Mouse (Mus musculus): ENCODE measurements at regions not wholly inside any gene's neighbourhood (a gene's known extent, or its start where the extent isn't known, plus 50 kb on each side); places are given as distances from the start of the nearest gene placed in this dataset.
A peak's percentile ranks its signal among the peaks of the same experiment; 100 is the strongest.

DNA sequence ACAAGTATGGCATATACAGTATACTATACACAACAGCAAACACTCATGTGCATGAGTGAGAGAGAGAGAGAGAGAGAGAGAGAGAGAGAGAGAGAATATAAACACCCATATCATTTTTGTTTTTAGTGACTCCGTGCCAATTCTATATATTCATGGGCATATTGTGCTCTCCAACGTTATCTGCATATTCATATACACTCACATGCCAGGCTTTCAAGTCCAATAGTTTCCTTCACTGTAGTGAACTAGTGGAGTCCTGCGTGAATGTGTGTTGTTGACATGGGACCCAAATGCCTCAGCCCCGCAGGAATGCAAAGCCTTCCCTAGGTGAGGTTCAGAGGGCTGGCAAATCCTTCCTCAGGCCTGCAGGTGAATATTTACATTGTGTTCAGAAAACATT lies 53.4 kb upstream of the Nab1 start:
- DNase-seq (ENCODE audit: low read depth), result no peak

DNA sequence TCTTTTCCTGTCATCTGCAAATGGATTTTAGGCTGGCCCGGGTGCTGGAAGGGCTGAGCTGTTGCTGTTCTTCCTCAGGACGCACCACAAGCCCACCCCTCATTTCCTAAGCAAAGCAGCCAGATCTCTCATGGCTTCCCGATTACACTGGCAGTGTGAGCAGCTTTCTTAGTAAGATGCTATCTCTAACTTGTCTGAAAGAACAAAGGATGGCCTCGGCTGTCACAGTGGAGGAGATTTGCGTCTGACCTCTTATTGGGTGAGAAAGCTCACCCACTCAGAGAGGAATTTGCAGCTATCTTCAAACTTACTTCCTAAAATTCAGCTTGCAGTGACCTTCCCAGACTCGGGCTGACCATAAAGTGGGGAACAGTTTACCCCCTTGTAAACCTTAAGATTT lies 64.7 kb upstream of the Nemp2 start:
- no peak for DNase-seq (ENCODE audit: low read depth)

DNA sequence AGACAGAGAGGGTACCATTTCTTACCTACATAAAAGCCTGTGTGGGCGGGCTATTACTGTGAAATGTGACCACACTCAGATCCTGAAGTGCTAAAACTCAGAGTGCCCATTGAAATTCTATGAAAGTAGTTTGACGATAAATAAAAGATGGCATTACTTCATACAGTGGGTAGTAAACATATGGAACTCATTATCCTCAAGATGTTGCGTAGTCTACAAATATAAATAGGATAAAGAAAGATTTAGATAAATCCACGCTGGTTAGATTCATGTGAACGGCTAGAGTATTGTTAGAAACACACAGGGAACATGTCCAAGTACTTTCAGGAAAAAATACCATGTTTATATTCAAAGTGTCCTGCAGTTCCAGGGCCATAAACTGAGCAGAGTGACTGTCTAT lies 58.8 kb upstream of the Nemp2 start:
- no peak for DNase-seq (ENCODE audit: low read depth)

GRCm38 (mm10) chr1:52578298-52579056 lies 52.0 kb upstream of the Nemp2 start:
- DNase-seq (ENCODE audit: low read depth), result peak; percentile 66

DNA sequence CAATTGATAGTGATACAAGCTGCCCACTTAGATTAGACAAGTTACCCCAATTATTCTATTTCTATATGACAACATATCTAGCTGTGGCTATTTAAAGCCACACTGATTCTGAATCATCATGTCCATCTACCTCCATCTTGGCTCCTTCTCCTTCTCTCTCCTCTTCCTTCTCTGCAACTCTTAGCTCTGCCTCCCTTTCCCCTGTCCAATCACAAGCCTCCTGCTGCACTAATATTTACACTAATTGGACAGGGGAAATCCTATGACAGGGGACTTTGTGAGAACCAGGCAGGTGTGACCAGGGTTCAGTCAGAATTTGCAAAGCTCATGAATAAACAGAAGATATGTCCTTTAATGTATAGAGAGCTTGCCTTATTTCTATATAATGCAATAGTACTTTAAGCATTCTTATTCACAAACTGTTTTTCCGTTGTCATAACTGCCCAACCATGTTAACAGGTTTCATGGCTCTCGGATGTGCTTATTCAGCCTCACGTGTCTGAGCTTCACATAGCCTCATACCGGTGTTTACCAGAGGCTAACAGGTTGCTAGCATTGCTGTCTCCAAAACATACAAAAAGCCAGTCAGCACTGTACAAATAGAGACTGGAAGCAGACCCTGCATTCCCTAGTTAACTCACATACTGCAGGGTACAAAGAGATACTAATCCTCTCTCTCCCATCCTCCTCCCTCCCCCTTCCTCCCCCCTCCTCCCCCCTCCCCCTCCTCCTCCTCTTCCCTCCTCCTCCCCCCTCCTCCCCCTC lies 50.2 kb upstream of the Nemp2 start:
- no peak for DNase-seq (ENCODE audit: low read depth)

Data from naive thymus-derived CD4-positive, alpha-beta T cell, adult 2 months (primary cell).